Mouse (Mus musculus) heart, postnatal 0 days (tissue): ENCODE results near the gene Cfap99.

ENCODE experiments used
- CTCF ChIP-seq: IDR thresholded peaks from 2 replicates; pipeline ENCODE4 v1.5.1; 2016; ENCODE audit warnings: antibody characterized with exemption, control low read depth, low read depth
- EP300 ChIP-seq: IDR thresholded peaks from 2 replicates; pipeline ENCODE4 v1.6.1; 2016; ENCODE audit warnings: antibody characterized with exemption, low read depth

DNA sequence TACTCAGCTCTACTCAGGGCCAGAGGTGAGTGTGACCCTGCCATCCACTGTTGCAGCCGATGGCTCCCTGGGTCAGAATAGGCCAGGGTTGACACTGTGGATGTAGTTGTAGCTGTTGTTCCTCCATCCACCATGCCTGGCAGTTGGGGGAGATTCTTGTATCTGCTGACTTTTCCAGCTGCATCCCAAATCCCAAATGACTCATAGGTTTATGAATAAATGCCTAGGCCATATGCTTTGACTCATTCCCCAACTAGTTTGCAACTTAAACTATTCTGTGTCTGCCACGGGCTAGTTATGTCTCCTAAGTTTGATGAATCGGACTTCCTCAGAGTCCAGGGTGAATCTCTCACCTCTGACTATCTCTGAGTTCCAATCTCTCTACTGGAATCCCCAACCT is 71.9 kb downstream of the Cfap99 start:
- TF ChIP-seq EP300 (no peak), CTCF (no peak)
